Mouse (Mus musculus): ENCODE results near the gene Supt20. TPM values are rescaled to one million over a fixed set of nuclear protein-coding genes. Genes with fewer than 3 reads are reported as not detected.
"Not testable (repeated sequence)": the region's sequence is repeated elsewhere in the genome, so short reads cannot be mapped to it uniquely, and the experiment has no call there.

Gene Supt20
- polyA plus RNA-seq, 1 experiment from 2014 or later = 105 TPM

GRCm38 (mm10) chr3:54764418-54764817 is 71.8 kb downstream of the Supt20 start:
- no peak overlapping the region for H3K27ac ChIP-seq (replicated peaks)
- H3K4me1 ChIP-seq = no peaks in the 10 kb centered on the region
- H3K4me2 ChIP-seq (replicated peaks) = peak overlapping the region; percentile 6; the same call in 1 of the 2 replicates
- no peak overlapping the region for H3K4me3 ChIP-seq
- H3K9me3 ChIP-seq = no peaks in the 10 kb centered on the region
- no peaks in the 10 kb centered on the region for H3K36me3 ChIP-seq
- 81% methylated on average over 18 of the region's 18 CpGs for WGBS
- ATAC-seq (replicated peaks) = no peak
- no peaks in the 10 kb centered on the region for H3K27me3 ChIP-seq
- no peak overlapping the region for H3K9ac ChIP-seq (replicated peaks)

DNA sequence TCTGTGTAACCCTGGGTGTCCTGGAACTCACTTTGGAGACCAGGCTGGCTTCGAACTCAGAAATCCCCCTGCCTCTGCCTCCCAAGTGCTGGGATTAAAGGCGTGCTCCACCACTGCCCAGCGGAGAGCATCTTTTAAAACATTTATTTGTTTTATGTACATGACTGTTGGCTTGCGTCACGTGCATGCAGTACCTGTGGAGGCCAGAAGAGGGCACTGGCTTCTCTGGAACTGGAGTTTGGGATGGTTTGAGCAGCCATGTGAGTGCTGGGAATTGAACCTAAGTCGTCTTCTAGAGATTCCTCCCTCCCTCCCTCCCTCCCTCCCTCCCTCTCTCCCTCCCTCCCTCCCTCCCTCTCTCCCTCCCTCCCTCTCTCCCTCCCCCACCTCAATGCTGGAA is 72.9 kb downstream of the Supt20 start:
- H3K9ac ChIP-seq (replicated peaks); H3K4me3 ChIP-seq; H3K4me1 ChIP-seq; ATAC-seq (replicated peaks); H3K27ac ChIP-seq (replicated peaks); H3K36me3 ChIP-seq; H3K9me3 ChIP-seq; H3K4me2 ChIP-seq (replicated peaks); H3K27me3 ChIP-seq: not testable (repeated sequence)
- 91% methylated on average over 6 of the region's 6 CpGs for WGBS

- H3K27me3 ChIP-seq = no peaks in the 10 kb centered on the region
Measured at GRCm38 (mm10) chr3:54766034-54766433, 73.4 kb downstream of the Supt20 start.

GRCm38 (mm10) chr3:54766811-54767210 is 74.2 kb downstream of the Supt20 start:
- Histone ChIP-seq H3K9me3 (no peaks in the 10 kb centered on the region), H3K27me3 (no peaks in the 10 kb centered on the region), H3K9ac (replicated peaks) (no peak overlapping the region), H3K4me2 (replicated peaks) (no peak overlapping the region), H3K4me3 (no peak overlapping the region), H3K27ac (replicated peaks) (no peak overlapping the region), H3K4me1 (no peaks in the 10 kb centered on the region), H3K36me3 (no peaks in the 10 kb centered on the region)
- ATAC-seq (replicated peaks) = no peak
- WGBS = 92% methylated on average over 5 of the region's 5 CpGs

More at GRCm38 (mm10) chr3:54766034-54766433, 73.4 kb downstream of the Supt20 start:
- no peak overlapping the region for H3K4me2 ChIP-seq (replicated peaks)
- H3K9me3 ChIP-seq = no peaks in the 10 kb centered on the region
- 76% methylated on average over 14 of the region's 14 CpGs for WGBS
- H3K4me1 ChIP-seq = no peaks in the 10 kb centered on the region
- no peaks in the 10 kb centered on the region for H3K36me3 ChIP-seq
- no peak overlapping the region for H3K9ac ChIP-seq (replicated peaks)
- ATAC-seq (replicated peaks) = no peak
- no peak overlapping the region for H3K4me3 ChIP-seq
- H3K27ac ChIP-seq (replicated peaks) = no peak overlapping the region

DNA sequence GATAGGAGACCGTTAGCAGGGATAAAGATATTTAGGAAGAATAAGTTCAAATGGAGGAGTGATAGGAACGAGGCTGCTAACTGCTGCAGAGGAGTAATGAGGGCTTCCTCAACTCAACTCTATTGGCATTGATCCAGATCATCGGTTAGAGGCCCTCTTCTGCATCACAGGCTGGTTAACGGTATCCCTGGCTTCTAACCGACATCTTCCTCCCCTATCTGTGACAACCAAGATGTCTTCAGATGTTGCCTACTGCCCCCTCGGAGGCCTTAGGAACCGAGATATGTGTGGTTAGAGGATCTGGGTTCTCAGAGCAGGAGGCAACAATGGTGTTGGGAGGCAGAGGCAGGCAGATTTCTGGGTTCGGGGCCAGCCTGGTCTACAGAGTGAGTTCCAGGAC is 76.0 kb downstream of the Supt20 start:
- Histone ChIP-seq H3K27ac (replicated peaks) (no peak overlapping the region), H3K4me3 (no peak overlapping the region), H3K36me3 (no peaks in the 10 kb centered on the region), H3K4me2 (replicated peaks) (no peak overlapping the region), H3K4me1 (no peaks in the 10 kb centered on the region), H3K9ac (replicated peaks) (no peak overlapping the region), H3K9me3 (no peaks in the 10 kb centered on the region), H3K27me3 (no peaks in the 10 kb centered on the region)
- 92% methylated on average over 8 of the region's 8 CpGs for WGBS
- no peak for ATAC-seq (replicated peaks)

GRCm38 (mm10) chr3:54769349-54770275 is 77.0 kb downstream of the Supt20 start:
- H3K36me3 ChIP-seq = no peaks in the 10 kb centered on the region
- WGBS = 53% methylated on average over 17 of the region's 17 CpGs
- no peak overlapping the region for H3K4me2 ChIP-seq (replicated peaks)
- H3K27me3 ChIP-seq = no peaks in the 10 kb centered on the region
- H3K27ac ChIP-seq (replicated peaks) = no peak overlapping the region
- no peaks in the 10 kb centered on the region for H3K4me1 ChIP-seq
- no peak overlapping the region for H3K4me3 ChIP-seq
- H3K9me3 ChIP-seq = no peaks in the 10 kb centered on the region
- H3K9ac ChIP-seq (replicated peaks) = no peak overlapping the region
- ATAC-seq (replicated peaks) = no peak

GRCm38 (mm10) chr3:54773613-54774012 is 81.0 kb downstream of the Supt20 start:
- H3K4me1 ChIP-seq = no peaks in the 10 kb centered on the region
- H3K36me3 ChIP-seq = no peaks in the 10 kb centered on the region
- H3K4me3 ChIP-seq = no peak overlapping the region
- no peak for ATAC-seq (replicated peaks)
- no peaks in the 10 kb centered on the region for H3K9me3 ChIP-seq
- H3K4me2 ChIP-seq (replicated peaks) = no peak overlapping the region
- no peak overlapping the region for H3K27ac ChIP-seq (replicated peaks)
- 89% methylated on average over 6 of the region's 6 CpGs for WGBS
- H3K9ac ChIP-seq (replicated peaks) = no peak overlapping the region
- no peaks in the 10 kb centered on the region for H3K27me3 ChIP-seq

GRCm38 (mm10) chr3:54775989-54776631 is 83.5 kb downstream of the Supt20 start:
- Histone ChIP-seq H3K36me3 (no peaks in the 10 kb centered on the region), H3K27me3 (no peaks in the 10 kb centered on the region), H3K4me2 (replicated peaks) (no peak overlapping the region), H3K9me3 (no peaks in the 10 kb centered on the region), H3K27ac (replicated peaks) (no peak overlapping the region), H3K4me1 (no peaks in the 10 kb centered on the region), H3K9ac (replicated peaks) (no peak overlapping the region), H3K4me3 (no peak overlapping the region)
- no peak for ATAC-seq (replicated peaks)
- 60% methylated on average over 7 of the region's 7 CpGs for WGBS

Other genes with a start within 250 kb of the Supt20 start
- gene Gm21958, start 21.5 kb downstream of the Supt20 start, polyA plus RNA-seq (2015; fragmentation: Nextera tagmentation; extraction: Ambion mirVana) = 0.51 and 0.56 TPM in 2 replicates
- 91.2 and 93.1 TPM in 2 replicates for gene Exosc8, start 42.6 kb downstream of the Supt20 start, polyA plus RNA-seq (2015; fragmentation: Nextera tagmentation; extraction: Ambion mirVana)
- gene Alg5, start 42.7 kb downstream of the Supt20 start, polyA plus RNA-seq (2015; fragmentation: Nextera tagmentation; extraction: Ambion mirVana) = 51.1 and 51.6 TPM in 2 replicates
- gene Smad9, start 62.8 kb downstream of the Supt20 start, polyA plus RNA-seq (2015; fragmentation: Nextera tagmentation; extraction: Ambion mirVana) = 0.17 and 0.25 TPM in 2 replicates
- gene Rfxap, start 115.0 kb downstream of the Supt20 start, polyA plus RNA-seq (2015; fragmentation: Nextera tagmentation; extraction: Ambion mirVana) = 39.0 and 45.7 TPM in 2 replicates
- gene Sertm1, start 223.1 kb downstream of the Supt20 start, polyA plus RNA-seq (2015; fragmentation: Nextera tagmentation; extraction: Ambion mirVana) = 1.1 and 1.3 TPM in 2 replicates

Data from forebrain, embryonic 15.5 days (tissue).